Mouse (Mus musculus) lung, postnatal 0 days (tissue): ENCODE data around the gene Nprl2. TPM values are rescaled to one million over a fixed set of nuclear protein-coding genes. Genes with fewer than 3 reads are reported as not detected.
A peak's percentile ranks its signal among the peaks of the same experiment; 100 is the strongest.

Experiments used
- ATAC-seq: fragments of 200-750 bp; cut with Nextera tagmentation; 2 replicates; pipeline ENCODE4 v1.8.0; 2017; ENCODE audit warnings: moderate library complexity
- DNase-seq: peaks from one replicate; pipeline ENCODE4 v3.0.0-alpha.2; 2016; ENCODE audit warnings: low spot score
- H3K27ac ChIP-seq: fragments of 300-500 bp; sonication (generic); 2 replicates; pipeline ENCODE4 v1.5.1; 2014; ENCODE audit warnings: antibody characterized with exemption, mild to moderate bottlenecking, low read length, mixed read lengths
- H3K27me3 ChIP-seq: fragments of 300-500 bp; sonication (generic); replicated peaks from 2 replicates; pipeline ENCODE4 v1.6.1; 2014; ENCODE audit warnings: low read length, mixed read lengths; ENCODE audit not compliant: insufficient read depth
- H3K36me3 ChIP-seq: fragments of 300-500 bp; sonication (generic); 2 replicates; pipeline ENCODE4 v1.6.1; 2014; ENCODE audit warnings: low read length, mixed read lengths; ENCODE audit not compliant: insufficient read depth
- H3K4me1 ChIP-seq: fragments of 300-500 bp; sonication (generic); 2 replicates; pipeline ENCODE4 v1.6.1; 2014; ENCODE audit warnings: antibody characterized with exemption, low read depth, low read length, mixed read lengths; ENCODE audit not compliant: insufficient read depth
- H3K4me2 ChIP-seq: fragments of 300-500 bp; sonication (generic); replicated peaks from 2 replicates; pipeline ENCODE4 v1.6.1; 2014; ENCODE audit warnings: low read depth, mild to moderate bottlenecking, low read length, moderate library complexity, mixed read lengths
- H3K4me3 ChIP-seq: fragments of 300-500 bp; sonication (generic); 2 replicates; pipeline ENCODE4 v1.5.1; 2014; ENCODE audit warnings: low read depth, low read length
- H3K9ac ChIP-seq: fragments of 300-500 bp; sonication (generic); replicated peaks from 2 replicates; pipeline ENCODE4 v1.6.1; 2014; ENCODE audit warnings: low read depth, mild to moderate bottlenecking
- H3K9me3 ChIP-seq: fragments of 300-500 bp; sonication (generic); 2 replicates; pipeline ENCODE4 v1.6.1; 2016; ENCODE audit warnings: low read length, mixed read lengths
- CTCF ChIP-seq: IDR thresholded peaks from 2 replicates; pipeline ENCODE4 v1.5.1; 2016; ENCODE audit warnings: antibody characterized with exemption, mild to moderate bottlenecking
- EP300 ChIP-seq: IDR thresholded peaks from 2 replicates; pipeline ENCODE4 v1.6.1; 2016; ENCODE audit warnings: antibody characterized with exemption, mild to moderate bottlenecking, control low read depth
- WGBS: fragments of 180-500 bp; shearing (Covaris S2); extraction: QIAGEN DNeasy Blood & Tissue Kit; methylation state at CpG from one replicate; pipeline ENCODE4 v1.1.7; 2014; 5-methylcytosine and 5-hydroxymethylcytosine counted together
- polyA plus RNA-seq: library from polyadenylated mRNA; unstranded; fragments of >200 nt; fragmentation: Nextera tagmentation; extraction: Ambion mirVana; gene quantifications from 2 replicates; pipeline ENCODE4 v1.2.1, GENCODE M21; 2015

Gene Nprl2
- polyA plus RNA-seq, 1 experiment from 2014 or later, result 28.0 TPM

DNA sequence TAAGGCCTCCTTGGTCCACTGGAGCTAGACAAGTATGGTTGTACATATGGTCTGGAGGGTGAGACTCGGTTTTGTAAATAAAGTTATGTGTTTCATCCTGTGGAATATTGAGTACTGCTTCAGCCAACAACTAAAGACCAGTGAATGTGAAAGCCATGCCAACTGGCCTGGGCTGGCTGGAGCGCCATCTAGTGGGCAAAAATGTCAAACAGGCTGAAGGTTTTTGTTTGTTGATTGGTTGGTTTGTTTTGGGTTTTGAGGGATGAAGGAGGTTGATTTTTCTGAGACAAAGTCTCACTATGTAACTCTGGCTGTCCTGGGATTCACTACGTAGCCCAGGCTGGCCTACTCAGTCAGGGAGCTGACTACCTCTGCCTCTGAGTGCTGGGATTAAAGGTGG, 3.6 kb downstream of the Nprl2 start:
- DNase-seq (peak; percentile 74), ATAC-seq (no peak)
- no peak for TF ChIP-seq EP300
- peak; percentile 93 for TF ChIP-seq CTCF

DNA sequence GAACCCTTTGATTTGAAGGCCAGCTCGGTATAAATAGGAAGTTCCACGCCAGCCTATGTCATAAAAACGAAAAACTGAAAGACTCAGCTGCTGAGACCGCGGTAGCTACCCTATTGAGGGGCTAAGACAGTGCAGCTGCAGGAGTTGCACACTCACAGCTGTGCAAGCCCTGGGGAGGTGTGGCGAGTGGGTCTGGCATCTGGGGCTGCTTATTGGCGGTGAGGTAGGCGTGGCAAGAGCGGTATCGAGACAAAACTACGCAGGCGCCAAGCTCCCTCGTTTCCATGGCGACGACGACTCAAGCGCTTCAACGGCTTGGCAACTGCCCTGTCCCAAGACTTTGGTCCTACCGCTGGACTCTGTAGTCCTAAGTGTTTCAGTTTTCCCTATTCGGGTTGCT, 5.0 kb downstream of the Nprl2 start, which contains the start of gene Zmynd10:
Zmynd10 (plus strand) TSS at position 273 of the 400 bp plus-strand sequence.
- Histone ChIP-seq H3K27ac (no peak within 1 kb of the TSS), H3K4me2 (peak within 1 kb of the TSS; percentile 46), H3K36me3 (0 out of 2 replicates have a peak, but pooled peaks cover 6% of the 10 kb centered on the region), H3K9ac (no peak within 1 kb of the TSS), H3K9me3 (no peaks in the 10 kb centered on the region), H3K27me3 (no peaks in the 10 kb centered on the region), H3K4me3 (no peak within 1 kb of the TSS), H3K4me1 (peaks cover 17% of the 10 kb centered on the region)
- TF ChIP-seq CTCF, result no peak
- TF ChIP-seq EP300, result no peak
- DNase-seq (peak; percentile 97), ATAC-seq (peak; percentile 67)
- 3% methylated on average over 20 of the region's 20 CpGs for WGBS

More for the DNA sequence above, 3.6 kb downstream of the Nprl2 start:
- 0 out of 2 replicates have a peak, but pooled peaks cover 6% of the 10 kb centered on the region for H3K36me3 ChIP-seq
- no peak overlapping the region for H3K9ac ChIP-seq
- H3K4me3 ChIP-seq, result no peak overlapping the region
- no peaks in the 10 kb centered on the region for H3K9me3 ChIP-seq
- H3K4me2 ChIP-seq, result no peak overlapping the region
- WGBS, result 14% methylated on average over 3 of the region's 3 CpGs
- H3K27me3 ChIP-seq, result no peaks in the 10 kb centered on the region
- H3K4me1 ChIP-seq, result peaks cover 14% of the 10 kb centered on the region
- no peak overlapping the region for H3K27ac ChIP-seq

DNA sequence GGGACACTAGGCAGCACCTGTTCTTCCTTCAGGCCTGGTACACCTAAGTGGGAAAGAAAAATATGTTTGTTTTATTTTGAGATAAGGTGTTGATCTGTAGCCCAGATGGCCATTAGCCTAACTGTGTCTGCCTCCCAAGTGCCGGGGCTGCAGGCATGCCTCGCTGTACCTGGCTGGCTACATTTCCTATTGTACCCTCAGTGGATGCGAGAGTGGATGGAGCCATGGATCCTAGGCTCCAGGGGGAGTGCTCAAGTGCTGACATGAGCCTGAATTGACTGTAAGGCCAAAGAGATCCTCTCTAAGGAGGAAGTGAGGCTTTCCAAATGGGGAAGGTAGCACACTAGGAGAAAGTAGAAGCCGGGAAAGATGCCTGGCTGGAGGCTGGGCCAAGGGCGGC, 5.9 kb downstream of the Nprl2 start:
- Histone ChIP-seq H3K4me2 (no peak overlapping the region), H3K9me3 (no peaks in the 10 kb centered on the region), H3K9ac (no peak overlapping the region), H3K4me3 (no peak overlapping the region), H3K27ac (no peak overlapping the region), H3K4me1 (peaks cover 19% of the 10 kb centered on the region), H3K27me3 (no peaks in the 10 kb centered on the region), H3K36me3 (0 out of 2 replicates have a peak, but pooled peaks cover 6% of the 10 kb centered on the region)
- ATAC-seq (no peak), DNase-seq (no peak)
- WGBS, result 71% methylated on average over 5 of the region's 5 CpGs
- TF ChIP-seq EP300 (no peak), CTCF (no peak)

DNA sequence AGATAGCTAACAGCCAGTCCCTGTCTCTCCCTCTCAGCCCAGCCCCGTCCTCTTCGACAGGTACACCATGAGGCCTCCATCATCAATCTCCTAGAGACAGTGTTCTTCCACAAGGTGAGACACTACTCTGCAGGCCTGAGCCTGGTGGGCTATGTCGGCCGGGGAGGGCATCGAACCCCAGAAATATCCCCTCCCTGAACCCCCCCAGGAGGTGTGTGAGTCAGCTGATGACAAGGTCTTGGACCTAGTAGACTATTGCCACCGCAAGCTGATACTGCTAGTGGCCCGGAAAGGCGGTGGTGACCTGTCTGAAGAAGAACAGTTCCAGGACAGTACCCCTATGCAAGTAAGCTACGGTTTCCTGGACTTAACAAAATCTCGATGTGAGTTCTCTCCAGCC, 6.8 kb downstream of the Nprl2 start:
- DNase-seq (no peak), ATAC-seq (no peak)
- no peak for TF ChIP-seq CTCF
- no peak for TF ChIP-seq EP300
- Histone ChIP-seq H3K27me3 (no peaks in the 10 kb centered on the region), H3K4me3 (no peak overlapping the region), H3K9ac (no peak overlapping the region), H3K36me3 (0 out of 2 replicates have a peak, but pooled peaks cover 6% of the 10 kb centered on the region), H3K4me1 (peaks cover 26% of the 10 kb centered on the region), H3K4me2 (no peak overlapping the region), H3K27ac (no peak overlapping the region), H3K9me3 (no peaks in the 10 kb centered on the region)
- WGBS, result 92% methylated on average over 10 of the region's 10 CpGs

DNA sequence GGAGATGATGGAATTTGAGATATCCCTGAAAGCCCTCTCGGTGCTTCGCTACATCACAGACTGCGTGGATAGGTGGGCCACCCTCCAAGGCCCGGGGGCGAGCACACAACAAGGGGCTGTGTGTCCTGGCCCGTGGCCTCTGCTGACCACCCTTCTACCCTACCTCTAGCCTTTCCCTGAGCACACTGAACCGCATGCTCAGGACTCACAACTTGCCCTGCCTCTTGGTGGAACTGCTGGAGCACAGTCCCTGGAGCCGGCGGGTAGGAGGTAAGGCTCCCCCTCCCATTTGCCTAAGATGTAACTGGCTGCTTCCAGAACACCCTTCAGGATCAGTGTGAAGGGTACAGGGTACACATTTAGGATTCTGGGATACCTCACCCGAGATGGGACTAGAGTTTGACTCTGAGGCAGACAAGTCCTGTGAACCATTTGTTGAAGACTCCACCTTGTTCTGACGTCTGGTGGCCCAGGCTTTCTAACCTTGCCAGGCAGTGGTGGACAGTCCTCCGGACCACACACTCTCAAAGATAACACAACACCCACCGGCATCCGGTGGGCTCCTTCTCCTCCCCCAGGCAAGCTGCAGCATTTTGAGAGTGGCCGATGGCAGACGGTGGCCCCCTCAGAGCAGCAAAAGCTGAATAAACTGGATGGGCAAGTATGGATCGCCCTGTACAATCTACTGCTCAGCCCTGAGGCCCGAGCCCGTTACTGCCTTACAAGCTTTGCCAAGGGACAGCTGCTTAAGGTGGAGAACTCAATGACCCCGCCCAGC, 7.5 kb downstream of the Nprl2 start:
- Histone ChIP-seq H3K4me3 (no peak overlapping the region), H3K36me3 (0 out of 2 replicates have a peak, but pooled peaks cover under 1% of the 10 kb centered on the region), H3K27me3 (no peaks in the 10 kb centered on the region), H3K4me1 (peaks cover 28% of the 10 kb centered on the region), H3K9ac (no peak overlapping the region), H3K27ac (no peak overlapping the region), H3K4me2 (no peak overlapping the region), H3K9me3 (no peaks in the 10 kb centered on the region)
- WGBS, result 69% methylated on average over 20 of the region's 20 CpGs
- no peak for ATAC-seq
- TF ChIP-seq CTCF (no peak), EP300 (no peak)
- DNase-seq, result no peak

DNA sequence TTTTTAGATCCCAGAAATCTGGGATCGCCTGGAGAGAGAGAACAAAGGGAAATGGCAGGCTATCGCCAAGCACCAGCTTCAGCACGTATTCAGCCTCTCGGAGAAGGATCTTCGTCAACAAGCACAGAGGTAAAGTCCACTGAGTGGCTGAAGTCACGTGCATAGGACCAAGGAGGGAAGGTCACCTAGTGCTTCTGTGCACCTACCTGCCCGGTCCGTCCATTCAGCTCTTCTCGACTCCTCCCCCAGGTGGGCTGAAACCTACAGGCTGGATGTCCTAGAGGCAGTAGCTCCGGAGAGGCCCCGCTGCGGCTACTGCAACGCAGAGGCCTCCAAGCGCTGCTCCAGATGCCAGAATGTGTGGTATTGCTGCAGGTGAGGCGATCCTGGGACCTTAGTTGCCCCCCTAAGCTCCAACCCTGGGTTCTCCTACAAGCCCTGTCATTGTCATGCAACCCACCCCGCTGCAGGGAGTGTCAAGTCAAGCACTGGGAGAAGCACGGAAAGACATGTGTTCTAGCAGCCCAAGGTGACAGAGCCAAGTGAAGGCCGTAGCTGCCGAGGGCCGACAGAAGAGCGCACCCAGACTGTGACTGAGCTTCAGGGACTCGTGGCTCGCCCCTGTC, 8.6 kb downstream of the Nprl2 start:
- TF ChIP-seq EP300 (no peak), CTCF (no peak)
- no peak overlapping the region for H3K27ac ChIP-seq
- H3K4me2 ChIP-seq, result peak overlapping the region; percentile 68
- 38% methylated on average over 23 of the region's 23 CpGs for WGBS
- ATAC-seq, result no peak
- 0 out of 2 replicates have a peak overlapping the region, but pooled peaks have one; percentile 39 for H3K9ac ChIP-seq
- H3K36me3 ChIP-seq, result no peaks in the 10 kb centered on the region
- H3K9me3 ChIP-seq, result no peaks in the 10 kb centered on the region
- H3K4me3 ChIP-seq, result no peak overlapping the region
- H3K4me1 ChIP-seq, result peaks cover 28% of the 10 kb centered on the region
- no peaks in the 10 kb centered on the region for H3K27me3 ChIP-seq
- peak; percentile 57 for DNase-seq
